Mouse (Mus musculus) bone marrow, adult 2 months (tissue): ENCODE measurements around the gene Axl. TPM values are rescaled to one million over a fixed set of nuclear protein-coding genes. Genes with fewer than 3 reads are reported as not detected.

Experiments
- H3K27ac ChIP-seq: fragments of 200-500 bp; 2 replicates; pipeline ENCODE4 v1.5.1; 2012; ENCODE audit warnings: low read depth, mild to moderate bottlenecking, control low read depth, inconsistent platforms, low read length; ENCODE audit not compliant: control insufficient read depth, poor library complexity, insufficient read depth
- H3K4me1 ChIP-seq: fragments of 200-500 bp; 2 replicates; pipeline ENCODE4 v1.6.1; 2011; ENCODE audit warnings: low read length; ENCODE audit not compliant: control insufficient read depth, insufficient read depth
- H3K4me3 ChIP-seq: fragments of 200-500 bp; replicated peaks from 2 replicates; pipeline ENCODE3; 2011; ENCODE audit warnings: mild to moderate bottlenecking, low read depth, low read length, control low read depth; ENCODE audit not compliant: control insufficient read depth
- CTCF ChIP-seq: fragments of 200-500 bp; IDR thresholded peaks from 2 replicates; pipeline ENCODE4 v1.5.1; 2011; ENCODE audit warnings: low read length, control low read depth; ENCODE audit not compliant: control insufficient read depth, insufficient read depth
- POLR2A ChIP-seq: fragments of 200-500 bp; IDR thresholded peaks from 2 replicates; pipeline ENCODE4 v1.6.1; 2011; ENCODE audit warnings: low read depth, mild to moderate bottlenecking, control low read depth, low read length, borderline replicate concordance; ENCODE audit not compliant: control insufficient read depth
- WGBS: fragments of 180-500 bp; shearing (Covaris S2); methylation state at CpG from one replicate; pipeline ENCODE4 v1.1.7; 2018; 5-methylcytosine and 5-hydroxymethylcytosine counted together
- polyA plus RNA-seq: library from polyadenylated mRNA; stranded (reverse); fragments of >200 nt; gene quantifications from 2 replicates; pipeline ENCODE4 v1.2.4, GENCODE M21; 2011; ENCODE audit warnings: low replicate concordance; ENCODE audit not compliant: missing spikeins, insufficient read depth, insufficient read length

Axl gene
- polyA plus RNA-seq: 20.4 and 37.6 TPM in 2 replicates

DNA sequence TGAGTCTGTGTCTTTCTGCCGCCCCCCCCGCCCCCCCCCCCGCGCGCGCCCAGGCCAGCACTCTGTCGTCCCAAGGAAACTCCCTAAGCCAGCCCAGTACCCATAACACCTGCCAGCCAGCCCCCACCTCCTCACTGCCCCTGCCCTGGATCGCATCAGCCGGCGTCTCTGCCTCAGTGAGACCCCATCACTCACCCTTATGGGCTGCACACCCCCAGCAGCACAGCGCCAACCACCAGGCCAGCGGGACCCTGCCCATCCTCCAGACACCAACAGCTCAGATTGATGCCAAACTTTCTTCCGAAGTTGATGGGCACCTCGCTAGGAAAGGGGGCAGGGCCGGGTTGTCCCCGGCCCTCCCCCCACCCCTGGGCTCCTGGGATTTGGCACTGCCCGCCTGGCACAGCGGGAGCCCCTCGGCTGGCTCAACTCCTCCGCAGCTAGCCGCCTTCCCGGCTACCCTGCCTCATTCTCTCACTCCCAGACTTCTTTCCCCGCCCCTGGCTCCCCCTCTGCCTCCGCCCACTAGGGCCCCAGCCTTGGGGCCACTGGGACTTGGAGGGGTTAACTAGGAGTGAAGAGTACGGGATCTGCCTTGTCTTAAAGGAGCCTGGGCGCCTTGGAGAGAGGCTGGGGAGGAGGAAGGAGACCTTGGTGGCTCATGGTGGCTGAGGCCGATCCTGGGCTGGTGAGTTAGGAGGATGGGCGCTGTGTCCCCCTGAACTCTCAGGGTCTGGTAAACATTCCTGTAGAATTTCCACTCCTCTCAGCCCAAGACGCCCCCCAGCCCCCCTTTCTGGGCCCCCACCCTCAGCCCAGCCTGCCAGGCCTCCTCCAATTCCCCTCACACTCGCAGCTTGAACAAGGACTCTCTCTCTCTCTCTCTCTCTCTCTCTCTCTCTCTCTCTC lies at the start of gene Axl:
Gene Axl (minus strand): TSS at position 486 of the 909 bp plus-strand sequence.
- 9% methylated on average over 30 of the region's 30 CpGs for WGBS
- Histone ChIP-seq H3K4me3 (no peak within 1 kb of the TSS), H3K27ac (peak within 1 kb of the TSS; percentile 10; the same call in 1 of the 2 replicates), H3K4me1 (no peaks in the 10 kb centered on the region)
- no peak; the same call in 1 of the 2 replicates for TF ChIP-seq POLR2A
- no peak for TF ChIP-seq CTCF

DNA sequence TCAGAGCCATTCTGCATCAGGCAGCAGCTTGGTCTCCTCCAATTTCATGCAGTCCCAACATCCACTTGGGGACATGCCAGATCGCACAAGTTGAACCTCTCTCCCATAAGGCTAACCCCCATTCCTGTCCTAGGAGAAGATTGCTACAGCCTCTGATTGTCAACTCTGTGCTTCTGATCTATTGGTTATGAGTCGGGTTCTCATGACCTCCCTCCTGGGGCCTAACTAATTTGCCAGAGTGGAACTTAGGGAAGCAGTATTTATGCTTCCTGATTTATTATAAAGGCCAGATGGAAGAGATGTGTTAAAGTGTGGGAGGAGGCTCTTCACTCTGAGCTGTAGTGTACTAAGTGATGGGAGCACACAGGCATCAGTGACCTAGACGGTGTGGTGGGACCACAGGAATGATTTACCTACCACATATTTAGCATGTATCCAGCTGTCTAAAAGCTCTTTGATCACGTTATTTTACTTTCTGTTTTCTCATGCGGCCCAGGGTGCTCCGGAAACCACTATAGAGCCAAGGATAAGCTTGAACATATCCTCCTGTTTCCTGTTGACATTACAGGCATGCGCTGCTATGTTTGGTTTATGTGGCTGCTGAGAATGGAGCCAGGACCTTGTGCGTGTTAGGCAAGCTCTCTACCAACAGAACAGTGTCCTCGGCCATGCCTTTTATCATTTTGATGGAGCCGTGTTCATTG lies 46.8 kb upstream of the Axl start:
- Histone ChIP-seq H3K27ac (no peak overlapping the region), H3K4me1 (no peaks in the 10 kb centered on the region), H3K4me3 (no peak overlapping the region)
- TF ChIP-seq CTCF (no peak), POLR2A (no peak)
- 58% methylated on average over 10 of the region's 10 CpGs for WGBS

DNA sequence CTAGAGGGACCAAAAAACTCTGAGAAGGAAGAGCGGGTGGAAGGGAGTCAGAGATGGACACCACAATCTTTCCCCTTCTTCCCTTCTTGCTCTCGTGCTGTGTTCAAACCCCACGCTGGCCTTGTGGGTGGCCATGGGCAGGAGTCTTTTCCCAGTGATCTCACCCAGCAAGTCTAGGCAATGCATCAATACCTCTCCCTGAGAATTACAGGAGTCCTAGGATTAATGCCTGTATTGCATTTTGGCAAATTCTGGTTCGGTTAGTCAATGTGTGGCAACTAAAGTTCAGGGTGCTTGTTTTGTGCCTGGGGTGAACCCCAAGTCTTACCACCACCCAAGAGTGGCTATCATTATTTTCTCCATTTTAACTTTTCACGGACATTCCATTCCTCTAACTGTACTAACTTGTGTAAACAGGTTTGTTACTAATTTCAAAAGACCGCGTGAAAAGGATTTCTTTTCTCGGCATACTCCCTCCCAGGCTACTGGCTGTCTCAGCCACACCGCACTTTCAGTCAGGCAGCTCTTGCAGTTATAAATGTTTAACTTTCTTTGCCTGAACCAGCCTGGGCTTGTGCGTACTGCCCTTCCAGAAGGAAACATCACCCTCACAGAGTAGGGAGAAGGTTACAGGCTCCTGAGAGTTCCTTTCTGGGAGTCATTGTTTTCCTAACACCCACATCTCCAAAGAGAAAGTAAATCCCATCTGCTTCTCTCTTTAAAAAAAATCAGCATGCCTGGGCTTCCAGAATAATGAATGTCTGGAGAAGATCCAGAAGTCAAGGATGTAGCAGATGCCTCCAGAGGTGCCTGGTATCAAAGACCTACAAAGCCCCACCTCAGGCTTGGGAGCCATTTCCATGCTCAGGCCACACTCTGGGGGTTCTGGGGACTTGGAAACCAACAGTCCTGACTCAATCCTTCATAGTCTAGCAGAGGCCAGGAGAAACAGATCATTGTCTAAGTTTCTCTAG lies 43.3 kb upstream of the Axl start:
- no peak overlapping the region for H3K27ac ChIP-seq
- 82% methylated on average over 10 of the region's 10 CpGs for WGBS

DNA sequence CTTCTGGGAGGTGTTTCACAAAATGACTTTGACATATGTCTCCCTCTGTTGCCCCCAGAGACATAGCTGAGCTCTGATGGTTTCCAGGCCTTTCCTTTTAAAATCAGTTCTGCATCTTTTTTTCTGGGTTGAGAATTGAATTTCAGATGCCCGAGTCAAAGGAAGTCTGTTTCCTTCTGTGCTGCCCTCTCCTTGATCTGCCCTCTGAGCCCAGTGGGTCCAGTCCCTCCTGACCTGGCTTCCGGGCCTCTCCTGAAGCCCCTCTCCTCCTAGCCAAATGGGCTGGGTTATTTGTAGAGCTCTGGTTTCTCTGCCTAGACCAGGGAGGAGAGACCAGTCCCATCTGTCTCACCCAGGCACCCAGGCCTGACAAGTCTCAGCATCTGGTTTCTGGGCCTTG lies 41.7 kb upstream of the Axl start:
- H3K27ac ChIP-seq: no peak overlapping the region
- no peak for TF ChIP-seq POLR2A
- no peak for TF ChIP-seq CTCF
- 68% methylated on average over 2 of the region's 2 CpGs for WGBS
- H3K4me3 ChIP-seq: no peak overlapping the region
- H3K4me1 ChIP-seq: peaks cover 2% of the 10 kb centered on the region; the same call in 1 of the 2 replicates

More for the DNA sequence above, 43.3 kb upstream of the Axl start:
- no peak for TF ChIP-seq POLR2A
- no peak for TF ChIP-seq CTCF
- H3K4me3 ChIP-seq: no peak overlapping the region
- peaks cover under 1% of the 10 kb centered on the region; the same call in 1 of the 2 replicates for H3K4me1 ChIP-seq

DNA sequence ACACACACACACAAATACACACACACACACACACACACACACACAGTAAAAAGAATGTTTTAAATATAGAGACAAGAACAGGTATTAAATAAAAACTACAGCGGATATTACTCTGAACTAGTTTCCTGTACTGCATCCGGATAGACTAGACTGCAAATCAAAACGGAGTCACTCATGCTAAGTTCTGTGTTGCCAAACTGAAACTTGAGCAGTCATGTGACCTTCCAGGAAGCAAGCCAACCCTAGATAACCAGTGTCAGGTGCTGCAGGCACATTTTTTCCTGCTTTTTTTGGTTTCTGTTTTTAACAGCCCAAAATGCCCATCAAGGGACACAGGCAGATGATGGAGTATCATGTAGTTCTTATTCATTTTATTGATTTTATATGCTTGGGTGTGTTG lies 38.7 kb upstream of the Axl start:
- H3K4me3 ChIP-seq: no peak overlapping the region
- WGBS: under 1% methylated on average over 3 of the region's 3 CpGs

DNA sequence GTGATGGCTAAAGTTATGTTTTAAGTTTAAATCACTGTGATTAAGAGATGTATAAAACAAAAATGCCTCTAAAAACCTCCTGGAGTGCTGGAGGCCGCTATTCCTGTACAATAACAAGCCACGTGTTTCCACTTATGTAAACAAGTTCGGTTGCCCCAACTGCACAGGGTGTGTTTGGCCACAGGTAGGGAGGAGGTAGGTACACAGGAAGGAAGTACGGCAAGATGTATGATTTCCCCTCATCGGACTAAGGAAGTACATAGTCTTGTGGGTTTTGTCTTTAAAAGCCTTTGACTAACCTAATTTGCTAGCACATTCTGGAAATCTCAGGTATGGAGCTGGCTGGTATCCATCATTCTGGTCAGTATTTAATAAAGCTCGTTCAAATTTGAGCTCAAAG lies 37.5 kb upstream of the Axl start:
- WGBS: 17% methylated on average over 6 of the region's 6 CpGs
- H3K27ac ChIP-seq: no peak overlapping the region
- H3K4me3 ChIP-seq: no peak overlapping the region
- H3K4me1 ChIP-seq: peaks cover 2% of the 10 kb centered on the region; the same call in 1 of the 2 replicates
- no peak for TF ChIP-seq POLR2A
- no peak for TF ChIP-seq CTCF

More for the DNA sequence above, 38.7 kb upstream of the Axl start:
- Histone ChIP-seq H3K4me1 (peaks cover 2% of the 10 kb centered on the region; the same call in 1 of the 2 replicates), H3K27ac (peak overlapping the region; percentile 20; the same call in 1 of the 2 replicates)
- TF ChIP-seq POLR2A (no peak), CTCF (no peak)

DNA sequence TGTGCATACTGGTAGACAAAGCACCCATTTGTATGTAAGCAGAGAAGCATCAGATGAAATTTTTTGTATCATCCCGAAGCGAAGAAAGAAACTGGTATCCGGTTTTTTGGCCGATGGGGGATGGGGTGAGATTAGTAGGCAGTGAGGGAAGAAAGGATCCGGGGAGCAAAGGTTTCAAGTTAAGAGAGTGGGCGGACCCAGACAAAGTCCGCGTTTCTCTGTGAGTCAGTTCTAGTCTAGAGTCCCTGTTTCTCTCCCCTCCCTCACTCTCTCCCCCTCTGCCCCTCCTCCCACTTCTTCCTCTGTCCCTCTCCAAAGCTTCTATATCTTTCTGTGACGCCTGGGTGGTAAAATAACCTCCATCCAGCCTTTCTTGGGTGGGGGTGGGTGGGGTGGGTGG lies 36.5 kb upstream of the Axl start:
- Histone ChIP-seq H3K4me3 (no peak overlapping the region), H3K27ac (no peak overlapping the region), H3K4me1 (peaks cover 2% of the 10 kb centered on the region; the same call in 1 of the 2 replicates)
- 74% methylated on average over 9 of the region's 9 CpGs for WGBS
- TF ChIP-seq CTCF (no peak), POLR2A (no peak)
